Mouse (Mus musculus): ENCODE measurements around the gene Saa2.

- TF ChIP-seq CTCF (IDR thresholded peaks at IDR 0.05; ENCODE audit: low read depth) (no peak), EP300 (IDR thresholded peaks at IDR 0.05; ENCODE audit: low read depth) (no peak)
These were observed 5.2 kb upstream of the Saa2 start for GRCm38 (mm10) chr7:46746381-46746780.

All from liver, postnatal 0 days (tissue).